Mouse (Mus musculus): Measurements from ENCODE around the gene Xirp1. TPM values are rescaled to one million over a fixed set of nuclear protein-coding genes. Genes with fewer than 3 reads are reported as not detected.

Gene Xirp1
- polyA plus RNA-seq, 1 experiment from 2014 or later = 0.02 TPM

DNA sequence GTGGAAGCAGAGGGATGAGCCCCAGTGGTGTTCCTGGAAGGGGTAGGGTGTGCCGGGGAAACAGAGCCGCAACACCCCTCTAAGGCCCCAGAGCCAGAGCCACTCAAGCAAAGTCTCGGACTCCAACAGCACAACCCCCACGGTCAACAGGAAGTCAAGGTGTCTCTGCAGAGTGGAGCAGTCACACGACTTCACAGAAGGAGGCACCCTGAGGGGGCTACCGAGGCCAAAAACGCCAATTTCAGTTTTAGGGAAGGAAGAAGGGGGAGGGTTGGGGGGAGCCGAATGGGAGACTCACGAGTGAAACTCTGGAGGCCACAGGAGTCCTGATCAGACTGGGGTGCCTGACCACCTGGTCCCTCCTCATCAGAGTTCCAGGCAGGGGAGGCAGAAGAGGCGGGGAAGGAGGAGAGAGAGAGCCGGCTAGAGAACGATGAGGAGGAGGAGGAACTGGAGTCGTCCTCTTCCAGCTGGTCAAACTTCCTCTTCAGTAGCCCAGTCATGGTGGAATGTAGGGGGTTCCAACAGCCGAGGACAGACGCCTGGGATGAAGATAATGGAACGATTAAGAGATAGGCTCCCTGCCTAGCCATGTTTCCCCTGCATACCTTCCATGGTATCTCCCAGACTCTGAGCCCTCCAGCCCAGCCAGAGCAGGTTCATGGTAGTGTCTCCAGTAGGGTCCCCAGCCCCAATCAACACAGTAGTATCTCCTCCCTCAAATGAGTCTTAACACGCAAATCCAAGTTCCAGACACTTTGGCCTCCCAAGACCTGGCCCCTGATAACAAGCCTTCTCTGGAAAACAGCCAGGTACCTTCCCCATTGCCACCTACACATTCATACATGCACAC lies 46.5 kb downstream of the Xirp1 start:
- Histone ChIP-seq H3K27me3 (replicated peaks) (no peaks in the 10 kb centered on the region), H3K4me2 (peak overlapping the region; percentile 44), H3K9ac (no peak overlapping the region), H3K4me3 (peak overlapping the region; percentile 25), H3K4me1 (peaks cover 57% of the 10 kb centered on the region), H3K27ac (peak overlapping the region; percentile 45; the same call in 1 of the 2 replicates), H3K9me3 (replicated peaks) (no peaks in the 10 kb centered on the region), H3K36me3 (peaks cover 30% of the 10 kb centered on the region)
- WGBS (ENCODE audit: insufficient replicate concordance) = 11% methylated on average over 17 of the region's 17 CpGs
- ATAC-seq = no peak

DNA sequence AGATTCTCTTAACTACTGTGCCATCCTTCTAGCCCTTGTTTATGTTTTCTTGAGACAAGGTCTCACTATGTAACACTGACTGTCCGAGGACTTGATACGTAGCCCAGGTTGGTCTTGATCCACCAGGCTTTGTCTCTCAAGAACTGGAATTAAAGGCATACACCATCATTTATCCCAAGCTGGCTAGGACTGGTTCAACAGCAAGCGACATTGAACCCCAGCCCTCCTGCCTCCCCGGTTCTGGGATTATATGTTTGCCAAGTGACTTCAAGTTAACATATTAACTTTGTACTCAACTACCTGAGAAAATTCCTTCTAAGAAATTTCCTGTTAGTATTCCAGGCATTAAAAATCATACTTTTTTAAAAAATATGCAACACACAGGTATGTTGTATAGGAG lies 48.1 kb downstream of the Xirp1 start:
- no peak overlapping the region for H3K4me2 ChIP-seq
- no peak overlapping the region for H3K9ac ChIP-seq
- no peak overlapping the region for H3K27ac ChIP-seq
- no peaks in the 10 kb centered on the region for H3K9me3 ChIP-seq (replicated peaks)
- peaks cover 46% of the 10 kb centered on the region for H3K4me1 ChIP-seq
- H3K27me3 ChIP-seq (replicated peaks) = no peaks in the 10 kb centered on the region
- H3K36me3 ChIP-seq = peaks cover 38% of the 10 kb centered on the region
- no peak overlapping the region for H3K4me3 ChIP-seq
- no peak for ATAC-seq
- 78% methylated on average over 4 of the region's 4 CpGs for WGBS (ENCODE audit: insufficient replicate concordance)

DNA sequence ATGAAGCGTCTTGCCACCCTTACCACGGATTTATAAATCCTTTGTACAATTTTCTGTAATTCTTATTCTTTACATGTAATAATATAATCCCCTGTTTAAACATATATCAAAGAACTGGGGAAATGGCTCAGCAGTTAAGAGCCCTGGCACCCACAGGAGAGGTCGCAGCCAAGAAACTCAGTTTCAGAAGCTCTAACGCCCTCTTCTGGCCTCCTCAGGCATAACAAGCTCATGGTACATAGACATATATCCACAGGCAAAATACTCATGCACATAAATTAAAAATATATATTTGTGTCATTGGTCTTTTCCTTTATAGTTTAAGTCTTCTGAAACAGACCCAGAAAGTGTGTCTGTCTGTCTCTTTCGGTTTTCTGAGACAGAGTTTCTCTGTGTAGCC lies 48.8 kb downstream of the Xirp1 start:
- Histone ChIP-seq H3K36me3 (peaks cover 38% of the 10 kb centered on the region), H3K4me3 (no peak overlapping the region), H3K27me3 (replicated peaks) (no peaks in the 10 kb centered on the region), H3K27ac (no peak overlapping the region), H3K9me3 (replicated peaks) (no peaks in the 10 kb centered on the region), H3K4me1 (peaks cover 45% of the 10 kb centered on the region), H3K4me2 (no peak overlapping the region), H3K9ac (no peak overlapping the region)
- WGBS (ENCODE audit: insufficient replicate concordance) = 67% methylated on average over 5 of the region's 5 CpGs
- ATAC-seq = no peak

DNA sequence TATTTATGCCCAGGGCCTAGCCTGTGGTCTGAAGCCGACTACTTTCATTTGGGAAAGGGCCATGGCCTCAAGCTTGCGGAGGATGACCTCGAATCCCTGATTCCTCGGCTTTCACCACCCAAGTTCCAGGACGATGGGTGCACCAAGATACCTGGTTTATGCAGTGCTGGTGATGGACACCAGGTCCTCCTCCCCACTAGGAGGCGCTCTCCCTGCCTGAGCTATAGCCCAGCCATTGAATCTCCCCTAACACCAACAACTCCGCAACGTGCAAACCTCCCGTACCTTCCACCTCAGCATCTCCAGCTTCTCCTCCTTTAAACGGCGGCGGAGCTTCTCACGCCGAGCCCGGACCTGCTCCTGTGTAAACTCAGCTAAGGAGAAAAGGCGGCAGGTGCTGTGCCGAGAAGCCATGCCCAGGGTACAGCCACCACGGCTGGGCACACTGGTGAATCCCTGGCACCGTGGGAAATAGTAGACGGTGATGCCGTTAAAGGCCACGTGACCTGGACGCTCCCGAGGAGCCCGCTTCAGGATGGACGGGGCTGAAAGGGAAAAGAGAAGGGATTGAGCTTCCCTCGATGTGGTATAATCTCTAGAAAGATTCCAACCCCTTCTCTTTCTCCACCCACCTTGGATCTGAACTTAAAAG lies 49.4 kb downstream of the Xirp1 start:
- Histone ChIP-seq H3K36me3 (peaks cover 38% of the 10 kb centered on the region), H3K9me3 (replicated peaks) (no peaks in the 10 kb centered on the region), H3K4me2 (no peak overlapping the region), H3K9ac (no peak overlapping the region), H3K27ac (no peak overlapping the region), H3K4me1 (peaks cover 38% of the 10 kb centered on the region), H3K4me3 (no peak overlapping the region), H3K27me3 (replicated peaks) (no peaks in the 10 kb centered on the region)
- 90% methylated on average over 27 of the region's 27 CpGs for whole genome bisulfite sequencing (ENCODE audit: insufficient replicate concordance)
- no peak for ATAC-seq

DNA sequence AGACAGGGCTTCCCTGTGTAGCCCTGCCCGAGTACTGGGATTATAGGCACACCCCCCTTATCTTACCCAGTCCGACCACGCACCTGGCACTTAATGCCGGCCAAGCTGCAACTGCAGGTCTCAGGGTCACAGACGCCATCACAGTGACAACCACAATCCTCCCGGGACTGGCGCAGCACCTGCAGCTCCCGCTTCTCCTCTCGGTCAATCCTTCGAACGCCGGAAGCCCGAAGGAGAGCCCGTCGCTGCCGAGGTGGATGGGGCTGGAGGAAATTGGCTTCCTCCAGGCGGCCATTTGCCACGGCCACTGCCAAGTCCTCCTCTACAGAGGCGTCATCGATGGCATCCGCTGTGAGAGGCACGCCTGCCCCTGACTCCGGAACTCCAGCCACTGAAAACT lies 50.1 kb downstream of the Xirp1 start:
- Histone ChIP-seq H3K9me3 (replicated peaks) (no peaks in the 10 kb centered on the region), H3K4me1 (peaks cover 31% of the 10 kb centered on the region), H3K27ac (no peak overlapping the region), H3K4me3 (no peak overlapping the region), H3K4me2 (no peak overlapping the region), H3K27me3 (replicated peaks) (no peaks in the 10 kb centered on the region), H3K36me3 (peaks cover 38% of the 10 kb centered on the region), H3K9ac (no peak overlapping the region)
- ATAC-seq = no peak
- 87% methylated on average over 23 of the region's 23 CpGs for WGBS (ENCODE audit: insufficient replicate concordance)

DNA sequence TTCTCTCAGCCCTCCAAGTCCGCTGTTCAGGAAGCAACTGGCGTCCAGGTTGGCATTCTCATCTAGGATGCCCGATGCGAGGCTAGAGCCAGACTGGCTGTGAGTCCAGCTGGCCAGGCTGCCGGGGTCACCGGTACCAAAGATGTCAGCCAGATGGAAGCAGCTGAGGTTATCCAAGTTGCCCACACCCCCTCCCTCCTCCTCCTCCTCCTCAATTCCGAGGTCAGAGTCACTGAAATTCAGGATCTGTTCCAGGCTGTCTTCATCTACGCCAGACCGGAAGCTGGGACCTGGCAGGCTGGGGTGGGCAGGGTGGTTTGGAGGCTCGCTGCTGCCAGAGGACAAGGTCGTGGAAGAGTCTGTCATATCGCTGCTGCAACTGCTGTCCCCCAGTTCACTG lies 50.8 kb downstream of the Xirp1 start:
- H3K4me1 ChIP-seq = peaks cover 24% of the 10 kb centered on the region
- H3K36me3 ChIP-seq = peaks cover 38% of the 10 kb centered on the region
- no peak overlapping the region for H3K27ac ChIP-seq
- WGBS (ENCODE audit: insufficient replicate concordance) = 79% methylated on average over 12 of the region's 12 CpGs
- no peak overlapping the region for H3K9ac ChIP-seq
- H3K4me3 ChIP-seq = no peak overlapping the region
- no peak overlapping the region for H3K4me2 ChIP-seq
- H3K9me3 ChIP-seq (replicated peaks) = no peaks in the 10 kb centered on the region
- ATAC-seq = no peak
- H3K27me3 ChIP-seq (replicated peaks) = no peaks in the 10 kb centered on the region

DNA sequence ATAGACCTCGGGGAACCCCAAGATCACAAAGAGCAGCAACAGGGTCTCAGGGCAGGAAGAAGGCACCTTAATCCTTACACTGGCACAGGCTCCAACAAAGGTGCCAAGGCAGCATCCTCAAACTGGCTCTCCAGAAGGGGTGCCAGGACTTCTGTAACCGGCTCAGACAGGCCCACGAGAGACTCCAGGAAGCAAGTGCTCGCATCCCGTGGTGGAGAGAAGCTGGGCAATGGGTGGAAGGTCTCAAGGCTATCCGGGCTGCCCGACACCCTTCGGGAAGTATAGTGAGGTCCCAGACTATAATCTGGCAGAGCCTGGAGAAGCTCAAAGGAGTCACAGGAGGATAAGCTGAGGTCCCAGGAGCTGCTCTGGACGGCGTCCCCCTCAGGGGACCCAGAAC lies 51.2 kb downstream of the Xirp1 start:
- no peak overlapping the region for H3K4me3 ChIP-seq
- H3K4me2 ChIP-seq = no peak overlapping the region
- peaks cover 20% of the 10 kb centered on the region for H3K4me1 ChIP-seq
- no peak overlapping the region for H3K27ac ChIP-seq
- no peak overlapping the region for H3K9ac ChIP-seq
- no peaks in the 10 kb centered on the region for H3K27me3 ChIP-seq (replicated peaks)
- ATAC-seq = no peak
- WGBS (ENCODE audit: insufficient replicate concordance) = 80% methylated on average over 10 of the region's 10 CpGs
- no peaks in the 10 kb centered on the region for H3K9me3 ChIP-seq (replicated peaks)
- peaks cover 38% of the 10 kb centered on the region for H3K36me3 ChIP-seq

DNA sequence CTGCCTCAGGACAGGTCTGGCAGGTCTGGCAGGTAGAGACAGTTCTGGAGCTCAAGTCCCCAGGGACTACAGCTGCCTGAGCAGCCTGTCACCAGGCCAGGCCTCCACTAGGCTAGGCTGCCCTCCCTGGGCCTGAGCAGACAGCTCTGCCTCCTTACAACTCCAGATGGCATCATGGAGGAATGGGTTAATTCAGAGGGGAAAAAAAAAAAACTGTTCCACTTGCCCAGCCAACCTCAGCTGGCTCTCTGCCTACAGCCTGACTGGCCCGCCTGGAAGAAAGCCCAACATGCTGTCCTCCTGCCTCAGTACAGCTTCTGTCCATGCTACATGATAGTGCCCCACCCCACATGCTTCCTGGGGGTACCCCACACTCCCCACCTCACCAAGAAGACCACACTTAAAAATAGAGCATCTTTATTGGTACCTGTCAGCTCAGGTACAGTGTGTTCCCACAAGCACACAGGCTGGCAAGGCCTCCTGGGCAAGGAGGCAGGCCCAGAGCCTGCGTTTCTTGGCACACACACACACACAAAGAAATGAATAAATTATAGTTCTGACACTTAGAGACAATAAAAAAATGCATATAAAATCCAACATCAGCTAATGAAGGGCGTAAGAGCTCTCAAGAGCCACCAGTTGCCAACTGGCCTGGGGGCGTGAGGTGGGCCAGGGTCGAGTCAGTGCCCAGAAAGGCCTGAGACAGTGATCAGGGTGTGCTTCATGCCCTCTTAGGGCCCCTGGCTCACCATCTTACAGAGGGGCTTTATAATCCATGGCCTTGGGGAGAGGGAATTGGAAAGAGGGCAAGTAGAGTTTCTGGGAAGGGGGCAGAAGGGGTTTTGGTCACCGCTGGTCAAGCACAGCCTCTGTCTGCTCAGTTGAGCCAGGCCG lies 52.4 kb downstream of the Xirp1 start:
- ATAC-seq = no peak
- Histone ChIP-seq H3K4me3 (no peak overlapping the region), H3K4me2 (no peak overlapping the region), H3K36me3 (peaks cover 38% of the 10 kb centered on the region), H3K27ac (0 out of 2 replicates have a peak overlapping the region, but pooled peaks have one; percentile 10), H3K9me3 (replicated peaks) (no peaks in the 10 kb centered on the region), H3K4me1 (0 out of 2 replicates have a peak, but pooled peaks cover 9% of the 10 kb centered on the region), H3K27me3 (replicated peaks) (no peaks in the 10 kb centered on the region), H3K9ac (no peak overlapping the region)
- whole genome bisulfite sequencing (ENCODE audit: insufficient replicate concordance) = 73% methylated on average over 7 of the region's 7 CpGs

DNA sequence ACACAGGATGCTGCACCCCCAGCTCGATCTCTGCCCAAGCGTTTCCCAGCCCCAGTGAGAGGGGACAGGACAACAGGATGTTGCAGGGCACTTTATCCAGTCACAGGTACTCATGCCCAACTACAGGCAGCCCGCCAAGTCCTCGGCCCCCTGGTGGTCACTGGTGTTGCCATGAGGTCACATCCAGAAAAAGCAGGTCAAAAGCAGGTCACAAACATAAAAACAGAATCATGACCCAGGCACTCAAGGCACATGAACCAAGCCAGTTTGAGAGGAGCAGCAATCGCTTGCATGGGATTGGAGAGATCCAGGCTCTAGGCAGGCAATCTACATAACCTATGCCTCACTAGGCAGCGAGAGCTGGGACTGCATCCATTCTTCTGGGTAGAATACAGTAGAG lies 53.2 kb downstream of the Xirp1 start:
- Histone ChIP-seq H3K27ac (0 out of 2 replicates have a peak overlapping the region, but pooled peaks have one; percentile 10), H3K27me3 (replicated peaks) (no peaks in the 10 kb centered on the region), H3K4me2 (no peak overlapping the region), H3K9me3 (replicated peaks) (no peaks in the 10 kb centered on the region), H3K4me1 (0 out of 2 replicates have a peak, but pooled peaks cover 9% of the 10 kb centered on the region), H3K9ac (no peak overlapping the region), H3K36me3 (peaks cover 36% of the 10 kb centered on the region), H3K4me3 (no peak overlapping the region)
- no peak for ATAC-seq
- WGBS (ENCODE audit: insufficient replicate concordance) = 42% methylated on average over 6 of the region's 6 CpGs

DNA sequence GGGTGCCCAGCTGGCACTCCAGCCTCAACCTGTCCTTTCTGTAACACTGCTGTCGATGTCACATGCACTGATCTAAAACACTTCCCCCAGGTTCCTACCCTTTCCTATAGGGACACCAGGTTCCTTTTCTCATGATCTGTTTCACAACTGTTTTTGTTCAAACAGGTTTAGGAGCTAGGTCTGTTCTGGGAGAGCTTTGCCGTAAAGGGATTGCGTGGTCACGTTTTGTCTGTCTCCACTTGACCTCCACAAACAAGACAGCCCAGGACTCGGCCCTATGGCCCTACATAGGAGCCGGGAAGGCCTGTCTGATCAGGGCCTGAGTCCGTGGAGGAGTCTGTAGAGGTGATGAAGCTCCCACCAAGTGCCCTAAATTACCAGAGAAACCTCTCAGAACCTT lies 53.6 kb downstream of the Xirp1 start:
- H3K9ac ChIP-seq = no peak overlapping the region

DNA sequence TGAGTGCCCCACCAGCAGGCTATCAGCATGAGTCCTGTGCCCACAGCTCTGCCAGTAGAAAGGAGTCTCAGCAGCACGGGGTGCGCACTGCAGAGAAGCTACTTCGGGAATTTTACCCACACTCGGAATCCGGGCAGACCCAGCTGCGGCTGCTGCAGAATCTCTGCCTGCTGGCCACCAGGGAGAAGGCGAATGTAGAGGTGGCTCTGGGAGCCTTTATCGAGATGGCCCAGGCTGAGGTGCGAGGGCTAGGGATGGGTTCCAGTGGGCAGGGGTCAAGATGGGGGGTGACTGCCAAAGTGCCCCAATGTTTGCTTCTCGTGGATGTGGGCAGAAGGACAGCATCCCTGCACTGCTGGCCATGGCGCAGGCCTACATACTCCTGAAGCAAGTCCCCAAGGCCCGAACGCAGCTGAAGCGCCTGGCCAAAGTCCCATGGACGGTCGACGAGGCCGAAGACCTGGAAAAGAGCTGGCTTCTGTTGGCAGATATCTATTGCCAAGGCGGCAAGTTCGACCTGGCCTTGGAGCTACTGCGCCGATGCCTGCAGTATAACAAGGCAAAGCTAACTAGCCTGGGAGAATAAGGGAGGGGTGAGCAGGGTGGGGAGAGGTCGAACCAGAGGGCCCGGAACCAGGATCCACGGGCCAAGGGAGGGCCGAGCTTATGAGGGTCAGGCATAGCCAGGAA lies 57.0 kb downstream of the Xirp1 start:
- H3K27me3 ChIP-seq (replicated peaks) = no peaks in the 10 kb centered on the region
- WGBS (ENCODE audit: insufficient replicate concordance) = 78% methylated on average over 26 of the region's 26 CpGs
- no peak overlapping the region for H3K9ac ChIP-seq

More for the DNA sequence above, 53.6 kb downstream of the Xirp1 start:
- peaks cover 33% of the 10 kb centered on the region for H3K36me3 ChIP-seq
- no peak for ATAC-seq
- H3K4me3 ChIP-seq = no peak overlapping the region
- no peak overlapping the region for H3K27ac ChIP-seq
- H3K9me3 ChIP-seq (replicated peaks) = no peaks in the 10 kb centered on the region
- H3K4me1 ChIP-seq = 0 out of 2 replicates have a peak, but pooled peaks cover 9% of the 10 kb centered on the region
- H3K4me2 ChIP-seq = no peak overlapping the region
- no peaks in the 10 kb centered on the region for H3K27me3 ChIP-seq (replicated peaks)
- WGBS (ENCODE audit: insufficient replicate concordance) = 74% methylated on average over 7 of the region's 7 CpGs

More for the DNA sequence above, 57.0 kb downstream of the Xirp1 start:
- ATAC-seq = no peak
- Histone ChIP-seq H3K27ac (no peak overlapping the region), H3K4me3 (no peak overlapping the region), H3K36me3 (peaks cover 2% of the 10 kb centered on the region; the same call in 1 of the 2 replicates), H3K4me1 (peaks cover 29% of the 10 kb centered on the region), H3K4me2 (no peak overlapping the region), H3K9me3 (replicated peaks) (no peaks in the 10 kb centered on the region)
